Mouse (Mus musculus) layer of hippocampus, postnatal 36 days (tissue): ENCODE data around the gene Erc2. TPM values are rescaled to one million over a fixed set of nuclear protein-coding genes. Genes with fewer than 3 reads are reported as not detected.
A peak's percentile ranks its signal among the peaks of the same experiment; 100 is the strongest.

Experiments used
- DNase-seq, 2 experiments: peaks; one replicate each; pipeline ENCODE4 v3.0.0; 2022
- total RNA-seq, 2 experiments: library from RNA; stranded (reverse); gene quantifications; 2 replicates each; pipeline ENCODE4 v1.2.3; 2021

The Erc2 gene
- total RNA-seq, 2 experiments from 2014 or later, result 221 to 266 TPM

GRCm38 (mm10) chr14:27946211-27946610, 324.0 kb downstream of the Erc2 start:
- DNase-seq, result no peak

- DNase-seq, result no peak
Measured at GRCm38 (mm10) chr14:27948391-27948790, 326.2 kb downstream of the Erc2 start.

DNA sequence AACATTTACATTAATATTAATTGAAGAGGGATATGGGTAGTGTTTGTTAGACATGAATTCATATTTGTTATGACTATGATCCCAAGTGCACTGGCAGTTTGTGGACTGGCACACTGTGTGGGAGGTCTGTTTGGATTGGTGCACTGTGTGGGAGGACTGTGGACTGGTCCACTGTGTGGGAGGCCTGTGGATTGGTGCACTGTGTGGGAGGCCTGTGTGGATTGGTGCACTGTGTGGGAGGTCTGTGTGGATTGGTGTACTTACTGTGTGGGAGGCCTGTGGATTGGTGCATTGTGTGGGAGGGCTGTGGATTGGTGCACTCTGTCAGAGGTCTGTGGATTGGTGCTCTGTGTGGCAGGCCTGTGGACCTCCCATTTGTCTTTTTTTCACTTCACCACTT, 331.6 kb downstream of the Erc2 start:
- no peak for DNase-seq

GRCm38 (mm10) chr14:27956801-27957200, 334.6 kb downstream of the Erc2 start:
- no peak for DNase-seq

- no peak for DNase-seq
Measured at GRCm38 (mm10) chr14:27973701-27974100, 351.5 kb downstream of the Erc2 start.

DNA sequence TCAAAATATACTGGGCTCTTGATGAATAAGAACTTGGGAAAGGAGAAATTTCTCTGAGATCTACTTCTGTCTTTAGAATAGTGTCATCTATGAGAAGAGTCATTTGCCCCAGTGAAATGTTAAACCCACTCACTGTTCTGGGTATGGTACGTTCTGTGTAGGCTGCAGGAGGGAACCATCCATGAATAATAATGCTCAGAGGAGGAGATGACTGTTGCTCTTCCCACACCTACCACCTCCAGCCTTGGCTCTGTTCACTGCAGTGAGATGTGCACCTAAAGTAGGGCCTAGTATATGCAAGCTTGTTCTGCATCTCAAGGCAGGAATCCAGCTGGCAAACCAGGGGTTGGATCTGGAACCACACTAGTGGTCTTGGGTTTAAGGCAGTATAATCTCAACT, 353.4 kb downstream of the Erc2 start:
- peak; percentile 50 to 51 for DNase-seq

- DNase-seq, result peak in 1 of 2 experiments; percentile 15
Measured at GRCm38 (mm10) chr14:27984758-27985157, 362.5 kb downstream of the Erc2 start.

DNA sequence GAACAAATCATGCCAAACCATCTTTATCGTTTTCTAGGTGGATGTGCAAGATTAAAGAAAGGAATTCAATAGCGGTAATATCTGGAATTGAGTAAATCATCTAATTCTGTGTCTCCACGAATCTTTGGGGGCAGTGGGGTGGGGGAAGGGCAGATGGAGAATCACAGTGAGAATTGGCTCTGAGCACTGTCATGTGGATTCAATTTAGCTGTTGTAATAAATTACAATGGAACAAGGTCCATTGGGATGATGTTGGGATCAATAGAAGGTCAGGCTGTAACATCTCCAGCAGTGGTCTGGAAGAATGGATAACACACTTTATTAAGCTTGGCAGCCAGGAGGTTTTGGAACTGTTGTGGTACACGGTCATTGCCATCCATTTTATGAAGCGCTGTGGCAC, 363.0 kb downstream of the Erc2 start:
- no peak for DNase-seq

GRCm38 (mm10) chr14:27987422-27987821, 365.2 kb downstream of the Erc2 start:
- peak in 1 of 2 experiments; percentile 39 for DNase-seq

DNA sequence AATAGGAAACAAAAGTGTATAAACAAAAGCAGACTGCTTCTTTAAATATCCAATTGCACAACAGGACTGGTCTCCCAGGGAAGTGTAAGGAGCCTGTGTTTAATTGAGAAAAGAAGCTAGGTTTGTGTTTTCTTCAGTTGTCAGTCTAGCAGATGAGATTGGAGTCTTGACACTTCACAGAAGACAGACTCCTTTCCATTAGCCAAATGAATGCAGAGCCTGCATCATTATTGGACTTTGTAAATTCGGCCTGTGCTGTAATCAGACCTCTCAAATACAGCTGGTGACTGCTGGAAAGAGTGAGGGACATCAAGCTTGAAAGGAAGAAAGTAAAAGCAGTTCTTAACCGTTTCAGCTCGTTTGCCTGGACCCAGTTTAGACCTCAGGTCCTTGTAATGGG, 376.3 kb downstream of the Erc2 start:
- no peak for DNase-seq

GRCm38 (mm10) chr14:28004023-28004422, 381.8 kb downstream of the Erc2 start:
- DNase-seq, result no peak

GRCm38 (mm10) chr14:28010536-28011280, 388.5 kb downstream of the Erc2 start:
- DNase-seq, result no peak

DNA sequence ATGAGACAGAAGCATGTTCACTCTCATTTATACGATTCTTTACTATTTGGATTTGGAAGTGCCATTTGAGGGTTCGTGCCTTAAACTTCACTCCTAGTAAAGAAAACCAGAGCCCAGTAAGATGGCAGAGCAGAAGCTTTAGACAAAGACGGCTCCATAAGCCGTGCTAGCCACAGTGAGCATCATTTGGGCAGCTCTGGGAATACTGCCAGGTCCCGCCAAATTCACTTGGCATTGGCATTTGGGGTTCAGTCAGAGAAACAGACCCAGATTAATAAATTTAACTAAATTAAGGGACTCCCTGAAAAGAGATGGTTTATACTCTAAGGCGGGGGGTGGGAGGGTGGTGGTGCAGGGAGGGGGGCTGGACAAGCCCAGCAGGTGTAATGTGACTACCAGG, 401.0 kb downstream of the Erc2 start:
- no peak for DNase-seq

- no peak for DNase-seq
Measured at GRCm38 (mm10) chr14:28030870-28031269, 408.6 kb downstream of the Erc2 start.

DNA sequence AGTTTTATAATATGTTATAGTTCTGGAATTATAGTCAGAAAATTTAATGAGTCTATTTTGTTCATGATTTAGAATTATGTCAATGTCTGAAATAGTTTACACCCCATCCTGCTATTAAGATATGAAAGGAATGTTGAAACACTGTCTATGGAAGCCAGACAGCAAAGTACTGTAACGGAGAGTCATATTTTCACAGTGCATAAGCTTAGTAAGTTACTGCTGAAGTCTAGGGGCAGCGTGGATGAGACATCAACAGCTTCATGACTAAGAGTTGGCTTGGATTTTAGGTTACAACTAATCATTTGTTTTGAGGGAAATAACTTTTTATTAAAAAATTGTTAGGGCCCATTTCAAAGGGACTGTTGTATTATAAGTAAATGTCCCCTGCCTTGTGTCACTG, 412.8 kb downstream of the Erc2 start:
- no peak for DNase-seq

- DNase-seq, result no peak
Measured at GRCm38 (mm10) chr14:28043095-28043494, 420.9 kb downstream of the Erc2 start.

- no peak for DNase-seq
Measured at GRCm38 (mm10) chr14:28051646-28052045, 429.4 kb downstream of the Erc2 start.

GRCm38 (mm10) chr14:28057159-28057884, 435.1 kb downstream of the Erc2 start:
- DNase-seq, result no peak

- DNase-seq, result peak; percentile 19 to 40
Measured at GRCm38 (mm10) chr14:28057885-28058860, 435.9 kb downstream of the Erc2 start.

- no peak for DNase-seq
Measured at GRCm38 (mm10) chr14:28060891-28061290, 438.7 kb downstream of the Erc2 start.

DNA sequence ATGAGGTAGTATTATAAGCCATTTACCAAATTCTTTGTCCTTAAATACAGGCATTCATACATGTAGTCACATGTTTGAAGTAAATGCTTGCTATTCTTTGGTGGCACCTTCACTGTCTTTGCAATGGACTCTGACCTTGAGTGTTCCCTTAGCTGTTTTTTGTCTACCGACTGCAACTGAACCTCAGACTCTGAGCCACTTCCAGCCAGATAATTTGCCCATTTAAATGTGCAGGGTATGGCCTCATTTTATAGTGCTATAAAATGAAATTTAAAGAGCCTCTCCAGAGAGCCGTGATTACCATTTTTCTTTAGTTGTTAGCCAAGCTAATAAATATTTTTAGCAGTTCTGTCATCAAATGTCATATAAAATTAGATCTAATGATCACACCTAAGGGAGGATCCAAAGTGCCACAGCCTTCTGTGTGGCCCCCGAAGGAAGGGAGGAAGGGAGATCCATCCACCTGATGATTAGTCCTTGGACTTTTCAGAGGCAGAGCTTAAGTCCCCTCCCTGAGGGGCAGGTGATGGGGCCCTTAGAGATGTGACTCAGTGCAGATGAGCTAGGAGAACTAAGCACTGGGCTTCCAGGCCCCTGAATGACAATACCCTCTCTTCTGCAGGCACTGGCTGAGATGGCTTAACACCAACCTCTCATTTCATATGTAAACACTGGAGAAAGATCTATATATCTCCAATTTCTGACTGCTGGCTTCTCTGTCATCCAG, 439.6 kb downstream of the Erc2 start:
- DNase-seq, result no peak

- DNase-seq, result no peak
Measured at GRCm38 (mm10) chr14:28068021-28068420, 445.8 kb downstream of the Erc2 start.
